Mouse (Mus musculus): Measurements from ENCODE around the gene Chrna1. TPM values are rescaled to one million over a fixed set of nuclear protein-coding genes. Genes with fewer than 3 reads are reported as not detected.

Gene Chrna1
- polyA plus RNA-seq, 1 experiment from 2014 or later: 0.26 TPM

GRCm38 (mm10) chr2:73588951-73589350 lies 8.8 kb upstream of the Chrna1 start:
- no peak overlapping the region for H3K27ac ChIP-seq (replicated peaks)
- H3K4me2 ChIP-seq: no peak overlapping the region
- H3K27me3 ChIP-seq: no peaks in the 10 kb centered on the region
- no peak overlapping the region for H3K9ac ChIP-seq
- ATAC-seq (ENCODE audit: low FRiP score, low read depth): no peak
- no peaks in the 10 kb centered on the region for H3K9me3 ChIP-seq
- no peak overlapping the region for H3K4me3 ChIP-seq
- peaks cover 22% of the 10 kb centered on the region for H3K4me1 ChIP-seq (replicated peaks)
- WGBS: 65% methylated on average over 2 of the region's 2 CpGs
- no peaks in the 10 kb centered on the region for H3K36me3 ChIP-seq

DNA sequence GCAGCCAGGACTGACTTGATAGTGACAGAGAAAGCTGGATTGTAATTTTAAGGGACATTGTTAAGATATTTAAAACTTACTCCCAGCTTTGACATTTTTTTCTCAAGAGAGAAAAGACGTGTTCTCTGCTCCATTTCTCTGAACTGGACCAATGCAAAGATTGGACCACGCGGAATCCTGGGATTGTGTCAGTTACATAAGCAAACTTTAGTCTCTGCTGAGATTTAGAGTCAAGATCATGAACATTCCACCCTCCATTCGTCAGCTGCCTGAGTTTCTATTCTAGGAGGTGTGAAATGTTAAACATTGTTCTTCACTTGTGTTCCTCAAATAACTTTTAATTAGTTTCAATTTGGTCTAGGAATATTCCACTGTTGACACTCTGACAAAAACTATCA lies 7.0 kb upstream of the Chrna1 start:
- no peak for ATAC-seq (ENCODE audit: low FRiP score, low read depth)

DNA sequence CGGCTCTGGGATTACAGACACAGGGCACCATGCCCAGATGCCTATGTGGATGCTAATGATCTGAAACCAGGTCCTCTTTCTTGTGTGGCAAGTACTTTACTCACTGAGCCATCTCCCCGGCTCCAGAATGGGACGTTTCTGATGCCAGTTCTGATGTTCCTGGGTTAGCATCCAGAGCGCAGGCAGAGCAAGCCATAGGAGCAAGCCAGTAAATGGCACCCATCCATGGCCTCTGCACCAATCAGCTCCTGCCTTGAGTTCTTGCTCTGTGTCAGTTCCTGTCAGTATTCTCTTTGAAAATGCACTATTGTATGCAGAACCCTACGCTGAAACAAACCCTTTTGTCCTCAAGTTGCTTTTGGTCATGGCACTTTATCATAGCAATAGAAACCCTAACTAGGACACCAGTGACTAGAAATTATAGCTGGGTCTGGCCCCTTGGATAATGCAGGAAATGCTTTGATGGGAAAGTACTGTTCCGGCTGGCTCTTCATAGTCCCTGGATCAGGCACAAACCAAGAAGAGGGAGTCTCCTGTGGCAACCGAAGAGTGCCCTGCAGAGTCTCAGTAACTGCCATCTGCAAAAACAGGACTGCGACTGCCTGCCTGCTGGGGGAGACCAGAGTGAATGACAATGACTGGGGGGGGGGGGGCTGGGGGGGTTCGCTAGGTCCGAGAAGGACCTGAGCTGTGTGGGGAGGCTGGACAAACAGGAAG lies 6.4 kb upstream of the Chrna1 start:
- Histone ChIP-seq H3K4me1 (replicated peaks) (peaks cover 22% of the 10 kb centered on the region), H3K4me2 (no peak overlapping the region), H3K36me3 (no peaks in the 10 kb centered on the region), H3K4me3 (no peak overlapping the region), H3K27me3 (no peaks in the 10 kb centered on the region), H3K9ac (no peak overlapping the region), H3K27ac (replicated peaks) (no peak overlapping the region), H3K9me3 (no peaks in the 10 kb centered on the region)
- ATAC-seq (ENCODE audit: low FRiP score, low read depth): no peak
- WGBS: 35% methylated on average over 10 of the region's 10 CpGs

More for the DNA sequence above, 7.0 kb upstream of the Chrna1 start:
- Histone ChIP-seq H3K4me1 (replicated peaks) (peaks cover 22% of the 10 kb centered on the region), H3K36me3 (no peaks in the 10 kb centered on the region), H3K4me2 (no peak overlapping the region), H3K27ac (replicated peaks) (no peak overlapping the region), H3K9ac (no peak overlapping the region), H3K9me3 (no peaks in the 10 kb centered on the region), H3K27me3 (no peaks in the 10 kb centered on the region), H3K4me3 (no peak overlapping the region)
- 53% methylated on average over 4 of the region's 4 CpGs for WGBS

GRCm38 (mm10) chr2:73585347-73585831 lies 5.3 kb upstream of the Chrna1 start:
- ATAC-seq (ENCODE audit: low FRiP score, low read depth): peak; percentile 60
- H3K27ac ChIP-seq (replicated peaks): no peak overlapping the region
- H3K4me1 ChIP-seq (replicated peaks): peaks cover 15% of the 10 kb centered on the region
- H3K36me3 ChIP-seq: no peaks in the 10 kb centered on the region
- WGBS: 10% methylated on average over 12 of the region's 12 CpGs
- H3K4me3 ChIP-seq: peak overlapping the region; percentile 41
- peak overlapping the region; percentile 61 for H3K4me2 ChIP-seq
- no peaks in the 10 kb centered on the region for H3K9me3 ChIP-seq
- H3K9ac ChIP-seq: peak overlapping the region; percentile 30
- H3K27me3 ChIP-seq: no peaks in the 10 kb centered on the region

- no peaks in the 10 kb centered on the region for H3K9me3 ChIP-seq
- H3K4me3 ChIP-seq: peak overlapping the region; percentile 41
- H3K9ac ChIP-seq: peak overlapping the region; percentile 30
- H3K4me1 ChIP-seq (replicated peaks): peaks cover 10% of the 10 kb centered on the region
- WGBS: 2% methylated on average over 17 of the region's 18 CpGs
- H3K27me3 ChIP-seq: no peaks in the 10 kb centered on the region
- peak; percentile 77 for ATAC-seq (ENCODE audit: low FRiP score, low read depth)
- no peaks in the 10 kb centered on the region for H3K36me3 ChIP-seq
- H3K27ac ChIP-seq (replicated peaks): no peak overlapping the region
- H3K4me2 ChIP-seq: peak overlapping the region; percentile 61
Measured at GRCm38 (mm10) chr2:73584645-73585346, 4.7 kb upstream of the Chrna1 start.

DNA sequence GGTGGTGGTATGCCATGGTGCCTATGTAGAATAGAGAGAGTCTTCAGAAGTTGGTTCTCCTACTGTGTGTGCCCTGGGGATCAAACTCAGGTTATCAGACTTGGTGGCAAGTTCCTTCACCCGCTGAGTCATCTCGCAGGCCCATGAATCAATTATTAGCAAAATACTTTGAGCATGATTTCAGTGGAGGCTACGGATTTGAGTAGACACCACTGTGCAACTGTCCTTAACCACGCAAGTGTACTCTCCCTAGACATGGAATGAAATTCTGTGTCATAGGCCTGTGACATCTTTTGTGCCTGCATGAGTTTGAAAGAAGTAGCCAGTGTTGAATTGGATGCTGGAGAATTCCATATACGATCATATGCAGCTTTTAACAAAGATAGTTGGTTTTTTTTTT lies 582 bp upstream of the Chrna1 start:
- ATAC-seq (ENCODE audit: low FRiP score, low read depth): no peak
- H3K4me2 ChIP-seq: no peak overlapping the region
- H3K9ac ChIP-seq: no peak overlapping the region
- H3K4me1 ChIP-seq (replicated peaks): peaks cover 9% of the 10 kb centered on the region
- H3K27ac ChIP-seq (replicated peaks): no peak overlapping the region
- H3K36me3 ChIP-seq: no peaks in the 10 kb centered on the region
- H3K4me3 ChIP-seq: no peak overlapping the region
- H3K9me3 ChIP-seq: no peaks in the 10 kb centered on the region
- WGBS: 89% methylated on average over 5 of the region's 5 CpGs
- H3K27me3 ChIP-seq: no peaks in the 10 kb centered on the region

DNA sequence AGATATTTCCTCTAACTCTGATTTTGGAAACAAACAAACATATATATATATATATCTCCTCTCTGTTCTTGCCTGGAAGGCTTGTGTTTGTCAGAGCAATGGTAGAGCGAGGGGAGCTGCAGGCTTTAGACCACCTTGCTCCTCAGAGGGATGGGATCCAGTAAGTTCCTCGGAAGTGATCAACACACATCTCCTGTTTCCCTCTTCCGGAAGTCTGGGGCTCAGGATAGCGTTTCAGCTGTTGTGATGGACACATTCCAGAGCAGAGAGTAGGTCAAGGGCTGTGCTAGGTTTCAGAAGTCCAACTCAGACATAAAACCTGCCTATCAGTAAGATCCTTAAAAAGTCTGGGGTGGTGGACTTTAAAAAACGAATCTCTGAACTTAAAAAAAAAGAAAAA lies 970 bp downstream of the Chrna1 start:
- WGBS: 70% methylated on average over 5 of the region's 5 CpGs
- H3K9ac ChIP-seq: no peak overlapping the region
- H3K27me3 ChIP-seq: no peaks in the 10 kb centered on the region
- H3K36me3 ChIP-seq: no peaks in the 10 kb centered on the region
- no peak for ATAC-seq (ENCODE audit: low FRiP score, low read depth)
- no peak overlapping the region for H3K4me3 ChIP-seq
- H3K4me2 ChIP-seq: no peak overlapping the region
- no peaks in the 10 kb centered on the region for H3K9me3 ChIP-seq
- no peak overlapping the region for H3K27ac ChIP-seq (replicated peaks)
- no peaks in the 10 kb centered on the region for H3K4me1 ChIP-seq (replicated peaks)

GRCm38 (mm10) chr2:73574418-73574817 lies 5.7 kb downstream of the Chrna1 start:
- Histone ChIP-seq H3K4me1 (replicated peaks) (peaks cover 4% of the 10 kb centered on the region), H3K36me3 (no peaks in the 10 kb centered on the region), H3K9me3 (no peaks in the 10 kb centered on the region), H3K27me3 (no peaks in the 10 kb centered on the region), H3K27ac (replicated peaks) (no peak overlapping the region), H3K4me3 (no peak overlapping the region), H3K4me2 (no peak overlapping the region), H3K9ac (no peak overlapping the region)
- 88% methylated on average over 6 of the region's 6 CpGs for WGBS
- ATAC-seq (ENCODE audit: low FRiP score, low read depth): no peak

GRCm38 (mm10) chr2:73573556-73573955 lies 6.6 kb downstream of the Chrna1 start:
- H3K4me1 ChIP-seq (replicated peaks): peaks cover 4% of the 10 kb centered on the region
- no peak overlapping the region for H3K4me3 ChIP-seq
- no peaks in the 10 kb centered on the region for H3K36me3 ChIP-seq
- H3K9ac ChIP-seq: no peak overlapping the region
- no peak for ATAC-seq (ENCODE audit: low FRiP score, low read depth)
- H3K27me3 ChIP-seq: no peaks in the 10 kb centered on the region
- no peak overlapping the region for H3K4me2 ChIP-seq
- peak overlapping the region; percentile 76; the same call in 1 of the 2 replicates for H3K27ac ChIP-seq (replicated peaks)
- H3K9me3 ChIP-seq: no peaks in the 10 kb centered on the region
- WGBS: 87% methylated on average over 4 of the region's 4 CpGs

GRCm38 (mm10) chr2:73572539-73573372 lies 7.4 kb downstream of the Chrna1 start:
- H3K9me3 ChIP-seq: no peaks in the 10 kb centered on the region
- ATAC-seq (ENCODE audit: low FRiP score, low read depth): peak; percentile 92

GRCm38 (mm10) chr2:73571901-73572300 lies 8.2 kb downstream of the Chrna1 start:
- no peak overlapping the region for H3K9ac ChIP-seq
- H3K9me3 ChIP-seq: no peaks in the 10 kb centered on the region
- WGBS: 63% methylated on average over 6 of the region's 6 CpGs
- H3K4me3 ChIP-seq: no peak overlapping the region
- H3K36me3 ChIP-seq: no peaks in the 10 kb centered on the region
- H3K27me3 ChIP-seq: no peaks in the 10 kb centered on the region
- H3K4me2 ChIP-seq: no peak overlapping the region
- peaks cover 7% of the 10 kb centered on the region for H3K4me1 ChIP-seq (replicated peaks)
- no peak overlapping the region for H3K27ac ChIP-seq (replicated peaks)
- no peak for ATAC-seq (ENCODE audit: low FRiP score, low read depth)

More at GRCm38 (mm10) chr2:73572539-73573372, 7.4 kb downstream of the Chrna1 start:
- peak overlapping the region; percentile 76 for H3K27ac ChIP-seq (replicated peaks)
- WGBS: 10% methylated on average over 23 of the region's 23 CpGs
- peak overlapping the region; percentile 51 for H3K4me2 ChIP-seq
- H3K4me3 ChIP-seq: peak overlapping the region; percentile 32
- H3K9ac ChIP-seq: peak overlapping the region; percentile 9; the same call in 1 of the 2 replicates
- H3K27me3 ChIP-seq: no peaks in the 10 kb centered on the region
- H3K4me1 ChIP-seq (replicated peaks): peaks cover 4% of the 10 kb centered on the region
- H3K36me3 ChIP-seq: no peaks in the 10 kb centered on the region

- peaks cover 7% of the 10 kb centered on the region for H3K4me1 ChIP-seq (replicated peaks)
- no peaks in the 10 kb centered on the region for H3K36me3 ChIP-seq
- no peak overlapping the region for H3K9ac ChIP-seq
- H3K27ac ChIP-seq (replicated peaks): no peak overlapping the region
- ATAC-seq (ENCODE audit: low FRiP score, low read depth): no peak
- WGBS: 92% methylated on average over 9 of the region's 9 CpGs
- H3K4me2 ChIP-seq: no peak overlapping the region
- H3K4me3 ChIP-seq: no peak overlapping the region
- no peaks in the 10 kb centered on the region for H3K9me3 ChIP-seq
- no peaks in the 10 kb centered on the region for H3K27me3 ChIP-seq
Measured at GRCm38 (mm10) chr2:73571304-73571703, 8.8 kb downstream of the Chrna1 start.
